Mouse (Mus musculus): ENCODE measurements around the gene Slc9a3r2. TPM values are rescaled to one million over a fixed set of nuclear protein-coding genes. Genes with fewer than 3 reads are reported as not detected.

Slc9a3r2 gene
- total RNA-seq (2017) = 0.37 and 0.58 TPM in 2 replicates

- no peak for ATAC-seq (ENCODE audit: extremely low read depth, insufficient number of reproducible peaks, low FRiP score, poor library complexity, severe bottlenecking)
These were observed at the start of gene Slc9a3r2 for GRCm38 (mm10) chr17:24650070-24650616. Slc9a3r2 (minus strand) TSS chr17:24650327.

- no peak for ATAC-seq (ENCODE audit: extremely low read depth, insufficient number of reproducible peaks, low FRiP score, poor library complexity, severe bottlenecking)
These were observed 49.3 kb upstream of the Slc9a3r2 start for GRCm38 (mm10) chr17:24699473-24699872.

GRCm38 (mm10) chr17:24698715-24699114, 48.6 kb upstream of the Slc9a3r2 start:
- no peak for ATAC-seq (ENCODE audit: extremely low read depth, insufficient number of reproducible peaks, low FRiP score, poor library complexity, severe bottlenecking)

- no peak for ATAC-seq (ENCODE audit: extremely low read depth, insufficient number of reproducible peaks, low FRiP score, poor library complexity, severe bottlenecking)
These were observed 47.9 kb upstream of the Slc9a3r2 start for GRCm38 (mm10) chr17:24697985-24698384.

GRCm38 (mm10) chr17:24696011-24696697, 46.0 kb upstream of the Slc9a3r2 start, which contains the start of the genes Gfer and Noxo1:
Gfer (minus strand) TSS chr17:24696156.
Noxo1 (plus strand) TSS chr17:24696234.
- peak; percentile 56 for ATAC-seq (ENCODE audit: extremely low read depth, insufficient number of reproducible peaks, low FRiP score, poor library complexity, severe bottlenecking)

- ATAC-seq (ENCODE audit: extremely low read depth, insufficient number of reproducible peaks, low FRiP score, poor library complexity, severe bottlenecking) = no peak
These were observed 45.3 kb upstream of the Slc9a3r2 start for GRCm38 (mm10) chr17:24695326-24696010.

GRCm38 (mm10) chr17:24692385-24692784, 42.3 kb upstream of the Slc9a3r2 start:
- no peak for ATAC-seq (ENCODE audit: extremely low read depth, insufficient number of reproducible peaks, low FRiP score, poor library complexity, severe bottlenecking)

GRCm38 (mm10) chr17:24689251-24690081, 39.3 kb upstream of the Slc9a3r2 start, which contains the start of gene Syngr3:
Syngr3 (minus strand) TSS chr17:24689955.
- no peak for ATAC-seq (ENCODE audit: extremely low read depth, insufficient number of reproducible peaks, low FRiP score, poor library complexity, severe bottlenecking)

- no peak for ATAC-seq (ENCODE audit: extremely low read depth, insufficient number of reproducible peaks, low FRiP score, poor library complexity, severe bottlenecking)
These were observed 37.5 kb upstream of the Slc9a3r2 start for GRCm38 (mm10) chr17:24687599-24687998.

- ATAC-seq (ENCODE audit: extremely low read depth, insufficient number of reproducible peaks, low FRiP score, poor library complexity, severe bottlenecking) = peak; percentile 44; the same call in 1 of the 2 replicates
These were observed 37.0 kb upstream of the Slc9a3r2 start for GRCm38 (mm10) chr17:24687146-24687595.

- ATAC-seq (ENCODE audit: extremely low read depth, insufficient number of reproducible peaks, low FRiP score, poor library complexity, severe bottlenecking) = peak; percentile 51; the same call in 1 of the 2 replicates
These were observed 36.4 kb upstream of the Slc9a3r2 start for GRCm38 (mm10) chr17:24686514-24686913.

- ATAC-seq (ENCODE audit: extremely low read depth, insufficient number of reproducible peaks, low FRiP score, poor library complexity, severe bottlenecking) = no peak
These were observed 27.5 kb upstream of the Slc9a3r2 start for GRCm38 (mm10) chr17:24677500-24678080.

- no peak for ATAC-seq (ENCODE audit: extremely low read depth, insufficient number of reproducible peaks, low FRiP score, poor library complexity, severe bottlenecking)
These were observed 26.8 kb upstream of the Slc9a3r2 start for GRCm38 (mm10) chr17:24676877-24677276.

GRCm38 (mm10) chr17:24676187-24676586, 26.1 kb upstream of the Slc9a3r2 start:
- ATAC-seq (ENCODE audit: extremely low read depth, insufficient number of reproducible peaks, low FRiP score, poor library complexity, severe bottlenecking) = peak; percentile 71

GRCm38 (mm10) chr17:24674277-24674676, 24.1 kb upstream of the Slc9a3r2 start:
- no peak for ATAC-seq (ENCODE audit: extremely low read depth, insufficient number of reproducible peaks, low FRiP score, poor library complexity, severe bottlenecking)

- ATAC-seq (ENCODE audit: extremely low read depth, insufficient number of reproducible peaks, low FRiP score, poor library complexity, severe bottlenecking) = no peak
These were observed 22.0 kb upstream of the Slc9a3r2 start for GRCm38 (mm10) chr17:24672141-24672540.

- no peak for ATAC-seq (ENCODE audit: extremely low read depth, insufficient number of reproducible peaks, low FRiP score, poor library complexity, severe bottlenecking)
These were observed 21.2 kb upstream of the Slc9a3r2 start for GRCm38 (mm10) chr17:24671346-24671745.

GRCm38 (mm10) chr17:24670246-24670844, 20.2 kb upstream of the Slc9a3r2 start:
- ATAC-seq (ENCODE audit: extremely low read depth, insufficient number of reproducible peaks, low FRiP score, poor library complexity, severe bottlenecking) = no peak

All from neutrophil, adult 5-6 weeks (primary cell).